Mouse (Mus musculus): Measurements from ENCODE around the gene Fam214b.

Fam214b gene

GRCm38 (mm10) chr4:43038567-43039495 lies 7.2 kb downstream of the Fam214b start:
- 28% methylated on average over 15 of the region's 15 CpGs for WGBS

GRCm38 (mm10) chr4:43037860-43038566 lies 8.0 kb downstream of the Fam214b start:
- WGBS = 65% methylated on average over 4 of the region's 4 CpGs

- WGBS = 86% methylated on average over 10 of the region's 10 CpGs
Observed at GRCm38 (mm10) chr4:43036356-43036755, 9.7 kb downstream of the Fam214b start.

GRCm38 (mm10) chr4:43035851-43036250 lies 10.2 kb downstream of the Fam214b start:
- 84% methylated on average over 6 of the region's 6 CpGs for WGBS

- WGBS = 85% methylated on average over 14 of the region's 14 CpGs
Observed at GRCm38 (mm10) chr4:43033481-43033880, 12.5 kb downstream of the Fam214b start.

- WGBS = 86% methylated on average over 1 of the region's 1 CpGs
Observed at GRCm38 (mm10) chr4:43032501-43032900, 13.5 kb downstream of the Fam214b start.

GRCm38 (mm10) chr4:43031237-43031995 lies 14.6 kb downstream of the Fam214b start, which contains the start of gene Stoml2:
Gene Stoml2 (minus strand): TSS chr4:43031710.
- 1% methylated on average over 38 of the region's 38 CpGs for WGBS

GRCm38 (mm10) chr4:43030780-43031230 lies 15.2 kb downstream of the Fam214b start:
- under 1% methylated on average over 28 of the region's 28 CpGs for WGBS

- WGBS = 78% methylated on average over 9 of the region's 9 CpGs
Observed at GRCm38 (mm10) chr4:43030352-43030751, 15.7 kb downstream of the Fam214b start.

GRCm38 (mm10) chr4:43029749-43030148 lies 16.3 kb downstream of the Fam214b start:
- 91% methylated on average over 9 of the region's 9 CpGs for WGBS

- WGBS = 77% methylated on average over 7 of the region's 7 CpGs
Observed at GRCm38 (mm10) chr4:43029121-43029520, 16.9 kb downstream of the Fam214b start.

- WGBS = 6% methylated on average over 42 of the region's 42 CpGs
Observed at GRCm38 (mm10) chr4:43025084-43025960, 20.7 kb downstream of the Fam214b start, which contains the start of gene Pigo. Gene Pigo (minus strand): TSS chr4:43025819.

- 73% methylated on average over 14 of the region's 14 CpGs for WGBS
Observed at GRCm38 (mm10) chr4:43024673-43025072, 21.3 kb downstream of the Fam214b start.

GRCm38 (mm10) chr4:43021341-43021740 lies 24.7 kb downstream of the Fam214b start:
- WGBS = 74% methylated on average over 17 of the region's 17 CpGs

- WGBS = 85% methylated on average over 16 of the region's 16 CpGs
Observed at GRCm38 (mm10) chr4:43020876-43021275, 25.1 kb downstream of the Fam214b start.

GRCm38 (mm10) chr4:43019641-43020465 lies 26.2 kb downstream of the Fam214b start:
- WGBS = 92% methylated on average over 23 of the region's 23 CpGs

- 86% methylated on average over 10 of the region's 10 CpGs for WGBS
Observed at GRCm38 (mm10) chr4:43019176-43019575, 26.8 kb downstream of the Fam214b start.

- 94% methylated on average over 4 of the region's 4 CpGs for WGBS
Observed at GRCm38 (mm10) chr4:43018156-43018555, 27.9 kb downstream of the Fam214b start.

- 98% methylated on average over 1 of the region's 1 CpGs for WGBS
Observed at GRCm38 (mm10) chr4:43012091-43012490, 33.9 kb downstream of the Fam214b start.
